Mouse (Mus musculus) cerebellum, adult 11 months (tissue): ENCODE measurements around the gene Ttc37.

Experiments used
- DNase-seq: peaks from one replicate; pipeline ENCODE4 v3.0.0; 2022

Ttc37 gene

DNA sequence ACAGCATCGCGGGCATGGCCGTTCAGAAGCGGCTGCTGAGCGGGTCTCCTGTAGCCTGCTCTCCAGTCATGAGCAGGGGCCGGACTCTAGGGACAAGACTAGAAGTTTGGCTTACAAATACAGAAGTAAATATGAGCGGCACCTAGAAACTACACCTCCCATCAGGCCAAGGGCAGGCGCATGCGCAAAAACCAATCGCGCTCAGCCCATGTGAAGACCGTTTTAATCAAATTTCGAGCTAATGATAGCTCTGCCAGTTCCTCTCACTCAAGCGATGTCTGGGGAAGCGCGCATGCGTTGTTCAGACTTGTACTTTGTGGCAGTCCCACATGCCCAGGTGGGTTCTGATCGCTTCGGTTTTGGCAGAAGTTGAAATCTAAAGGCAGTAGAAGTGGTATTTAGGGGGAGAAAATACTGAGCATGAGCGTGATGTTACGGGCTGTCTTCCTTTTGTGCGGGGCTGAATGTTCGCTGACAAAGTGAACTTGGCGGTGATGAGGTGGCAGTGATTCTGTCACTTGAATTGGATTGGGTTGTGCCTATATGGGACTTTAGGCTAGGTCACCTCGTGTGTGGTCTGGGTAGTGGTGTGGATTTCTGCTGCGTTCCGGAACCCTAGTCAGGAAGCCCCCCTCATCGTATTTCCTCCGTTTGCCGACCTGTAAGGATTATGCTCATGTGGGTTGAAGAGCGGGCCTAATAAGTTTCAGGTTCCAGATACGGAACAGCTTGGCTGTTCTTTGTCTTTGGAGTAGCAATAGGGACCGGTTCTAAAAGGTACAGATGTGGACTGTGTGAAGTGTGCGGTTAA, at the start of gene Ttc37, which contains the start of gene Arsk:
Ttc37 (plus strand) TSS at position 242 of the 811 bp plus-strand sequence.
Arsk (minus strand) TSS at position 168 of the 811 bp plus-strand sequence.
- DNase-seq, result peak; percentile 93

DNA sequence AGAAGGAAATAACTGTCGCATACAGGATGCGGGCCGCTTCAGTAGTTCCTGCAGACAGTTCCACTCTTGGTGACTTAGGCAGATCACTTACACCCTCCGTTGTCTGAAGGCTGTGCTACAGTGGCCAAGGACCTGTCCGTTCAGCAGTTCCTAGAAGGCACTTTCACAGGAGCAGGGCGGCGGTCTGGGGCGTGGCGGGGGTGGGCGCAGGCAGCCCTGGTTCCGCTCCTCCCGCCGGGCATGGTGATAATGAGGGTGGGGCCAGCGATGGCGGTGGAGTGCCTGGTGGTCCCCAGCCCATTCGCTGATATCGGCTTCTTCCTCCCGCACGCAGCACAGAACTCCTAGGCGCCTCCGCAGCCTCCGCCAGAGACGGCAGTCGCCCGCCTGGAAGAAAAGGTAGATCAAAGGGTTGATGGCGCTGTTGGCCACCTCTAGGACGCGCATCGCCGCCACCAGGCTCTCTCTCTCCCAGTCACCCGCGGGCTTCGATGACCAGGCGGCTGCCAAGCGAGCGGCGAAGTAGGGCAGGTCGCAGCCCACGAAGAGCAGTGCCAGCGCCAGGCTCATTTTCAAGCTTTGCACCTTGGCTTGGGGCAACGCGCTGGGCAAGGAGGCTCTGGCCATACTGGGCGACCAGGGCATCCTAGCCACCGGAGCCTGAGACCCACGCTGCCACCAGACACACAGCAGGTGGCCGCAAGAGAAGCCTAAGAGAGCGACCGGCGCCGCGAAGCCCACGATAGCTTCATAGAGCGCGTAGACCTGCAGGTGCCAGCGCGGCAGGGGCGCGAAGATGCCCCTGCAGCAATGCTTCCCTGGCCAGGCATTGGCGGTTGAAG, 42.9 kb upstream of the Ttc37 start:
- peak; percentile 68 for DNase-seq

GRCm38 (mm10) chr13:76056261-76056724, 42.2 kb upstream of the Ttc37 start:
- DNase-seq, result peak; percentile 86

GRCm38 (mm10) chr13:76056896-76057266, 41.7 kb upstream of the Ttc37 start, which contains the start of gene Gpr150:
Gpr150 (minus strand) TSS chr13:76056996.
- no peak for DNase-seq

DNA sequence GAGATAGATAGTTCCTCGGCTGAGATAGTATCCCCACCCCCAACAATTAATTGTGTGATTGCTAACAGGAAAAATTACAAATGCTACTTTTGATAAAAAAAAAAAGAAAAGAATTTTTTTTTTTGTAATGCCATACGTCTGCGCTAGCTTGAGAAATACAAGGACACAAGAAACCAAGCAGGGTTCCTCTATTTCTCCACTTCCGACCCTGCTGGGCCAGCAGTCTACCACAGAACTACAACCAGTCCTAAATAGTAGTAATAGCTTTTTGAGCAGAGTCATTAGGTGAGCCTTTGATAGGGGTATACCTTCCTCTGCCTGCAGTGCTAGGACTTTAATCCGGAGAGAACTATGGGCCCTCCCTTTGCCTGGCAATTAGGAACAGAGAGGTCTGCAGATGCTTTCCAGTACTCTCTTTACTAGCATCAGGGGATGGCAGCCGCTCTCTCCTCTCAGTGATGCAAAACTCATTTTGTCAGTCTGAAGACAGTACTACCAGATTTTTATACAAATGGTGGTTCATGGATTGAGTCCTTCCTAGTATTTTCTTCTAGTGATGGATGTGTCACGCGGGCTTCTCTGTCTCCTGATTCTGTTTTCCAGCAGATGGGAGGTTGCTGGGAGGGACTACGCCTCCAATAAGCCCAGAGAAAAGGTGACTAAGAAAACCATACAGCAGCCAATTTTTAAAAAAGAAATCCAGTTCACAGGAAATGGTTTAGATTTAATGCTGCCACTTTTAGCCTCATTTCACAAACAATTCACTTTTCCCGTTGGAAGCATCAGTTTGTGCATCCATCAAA, 41.1 kb upstream of the Ttc37 start:
- no peak for DNase-seq

DNA sequence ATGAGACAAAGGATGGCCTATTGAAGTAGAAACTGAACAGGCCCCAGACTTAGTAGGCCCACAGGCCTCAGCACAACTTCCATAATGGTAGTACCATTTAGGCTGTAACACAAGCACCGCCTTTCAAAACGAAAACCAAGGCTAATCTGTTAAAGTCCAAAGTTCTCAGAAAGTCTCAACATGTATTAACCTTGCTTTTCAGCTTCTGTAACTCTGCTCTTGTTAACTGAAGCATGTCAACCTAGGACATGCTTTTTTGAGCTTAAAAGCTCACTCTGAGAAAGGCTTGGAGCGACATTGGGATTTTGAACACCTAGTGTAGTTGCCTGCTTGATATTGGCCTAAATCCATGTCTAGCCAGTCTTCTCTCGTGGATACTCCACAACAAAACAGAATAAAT, 38.9 kb upstream of the Ttc37 start:
- no peak for DNase-seq

GRCm38 (mm10) chr13:76062126-76062525, 36.4 kb upstream of the Ttc37 start:
- no peak for DNase-seq

GRCm38 (mm10) chr13:76062569-76062968, 36.0 kb upstream of the Ttc37 start:
- no peak for DNase-seq

GRCm38 (mm10) chr13:76063548-76063947, 35.0 kb upstream of the Ttc37 start:
- DNase-seq, result no peak

DNA sequence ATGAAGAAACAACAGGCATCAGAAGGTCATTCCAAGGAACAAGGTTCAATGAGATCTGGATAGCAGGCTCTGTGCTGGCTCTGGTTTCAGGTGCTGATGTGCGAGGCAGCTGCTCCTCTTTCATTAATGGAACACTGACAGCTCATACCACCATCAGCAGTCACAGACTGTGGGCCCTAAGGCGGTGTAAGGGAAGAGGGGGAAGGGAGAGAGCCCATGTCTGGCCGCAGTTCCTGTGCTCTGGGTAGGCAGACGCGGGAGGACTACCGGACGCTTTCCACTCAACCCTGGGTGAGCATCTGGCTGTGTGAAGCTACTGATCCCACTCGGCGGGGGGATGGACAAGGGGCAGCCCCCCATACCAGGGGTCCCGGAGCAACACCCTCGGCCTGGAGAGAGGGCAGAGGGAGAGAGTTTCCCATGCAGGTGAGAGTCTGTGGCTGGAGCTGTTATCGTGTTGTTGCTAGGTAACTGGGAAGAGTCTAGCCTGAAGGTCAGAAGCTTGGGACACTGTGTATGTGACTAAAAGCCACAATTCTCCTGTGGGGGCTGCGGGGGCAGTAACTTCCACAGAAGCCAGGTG, 34.1 kb upstream of the Ttc37 start:
- no peak for DNase-seq

- no peak for DNase-seq
These were observed 24.2 kb upstream of the Ttc37 start for GRCm38 (mm10) chr13:76074323-76074722.

GRCm38 (mm10) chr13:76098116-76098492, 430 bp upstream of the Ttc37 start:
- no peak for DNase-seq

DNA sequence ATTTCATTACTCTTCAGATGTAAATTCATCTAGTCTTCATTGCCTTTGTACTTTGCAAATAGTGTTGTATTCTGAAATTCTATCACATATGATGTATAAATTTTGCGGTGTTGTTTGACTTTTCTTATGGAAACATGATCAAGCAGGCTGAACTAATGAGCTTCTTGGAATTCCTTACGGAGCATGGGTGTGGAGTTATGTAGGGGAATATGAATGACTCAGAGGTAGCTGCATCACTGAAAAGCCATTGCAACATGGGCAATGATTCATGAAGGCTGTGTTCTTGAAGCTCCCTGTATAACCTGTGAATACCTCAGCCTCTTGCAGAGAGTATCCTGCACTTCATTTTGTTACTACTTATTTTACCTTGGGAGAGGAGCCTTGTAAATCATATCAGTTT, 3.5 kb downstream of the Ttc37 start:
- no peak for DNase-seq

DNA sequence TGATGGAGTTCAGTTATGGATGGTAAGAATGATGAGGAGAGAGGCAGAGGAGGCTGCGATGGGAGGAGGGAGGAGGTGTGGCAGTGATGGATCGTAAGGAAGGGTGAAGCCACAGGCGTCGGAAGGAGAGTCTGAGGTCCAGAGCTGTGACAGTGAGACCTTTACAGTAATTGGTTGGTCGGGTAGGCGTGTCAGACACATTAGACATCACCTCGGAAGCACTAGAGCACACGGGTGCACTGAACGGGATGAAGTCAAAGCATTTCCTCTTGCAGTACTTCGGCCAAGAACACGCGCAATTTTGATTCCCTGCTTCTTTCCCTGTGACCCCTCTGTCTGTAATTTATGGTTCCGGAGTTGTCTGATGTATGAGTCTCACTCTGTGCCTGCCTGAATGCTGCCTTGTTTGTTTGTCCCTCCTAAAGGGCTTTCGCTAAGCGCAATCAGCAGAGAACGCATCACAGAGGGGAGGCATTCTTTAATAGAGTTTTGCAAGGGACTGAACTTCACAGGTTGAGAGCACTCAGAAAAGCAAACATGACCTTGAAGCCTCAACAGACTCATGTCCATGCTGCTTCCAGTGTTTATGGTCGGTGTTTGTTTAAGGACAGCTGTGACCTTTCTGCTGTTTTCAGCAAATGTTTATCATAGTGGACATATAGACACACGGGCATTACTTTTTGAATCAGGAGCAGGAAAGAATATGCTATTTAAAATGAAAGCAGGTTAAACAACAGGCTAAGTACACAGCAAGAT, 10.7 kb downstream of the Ttc37 start:
- no peak for DNase-seq

DNA sequence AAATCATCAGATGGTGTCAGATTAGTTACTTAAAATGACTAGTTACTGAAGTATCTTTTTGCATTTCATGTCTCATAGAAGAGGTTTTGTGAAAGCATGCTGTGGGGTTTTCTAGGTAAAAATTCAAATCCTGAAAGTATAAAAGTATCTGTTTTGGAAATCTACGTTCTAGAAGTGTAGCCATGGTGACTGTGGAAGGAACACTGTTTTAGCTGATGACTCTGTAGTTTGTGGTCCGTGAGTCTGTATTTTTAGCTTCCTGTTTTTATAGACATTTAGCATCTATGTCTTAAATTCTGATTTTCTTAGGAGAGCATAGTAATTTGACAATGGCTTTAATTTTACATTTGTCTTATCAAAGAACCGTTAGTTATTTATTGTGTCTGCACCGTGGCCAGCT, 30.3 kb downstream of the Ttc37 start:
- no peak for DNase-seq

GRCm38 (mm10) chr13:76132415-76132814, 33.9 kb downstream of the Ttc37 start:
- DNase-seq, result no peak

- DNase-seq, result no peak
These were observed 40.3 kb downstream of the Ttc37 start for GRCm38 (mm10) chr13:76138862-76139261.

DNA sequence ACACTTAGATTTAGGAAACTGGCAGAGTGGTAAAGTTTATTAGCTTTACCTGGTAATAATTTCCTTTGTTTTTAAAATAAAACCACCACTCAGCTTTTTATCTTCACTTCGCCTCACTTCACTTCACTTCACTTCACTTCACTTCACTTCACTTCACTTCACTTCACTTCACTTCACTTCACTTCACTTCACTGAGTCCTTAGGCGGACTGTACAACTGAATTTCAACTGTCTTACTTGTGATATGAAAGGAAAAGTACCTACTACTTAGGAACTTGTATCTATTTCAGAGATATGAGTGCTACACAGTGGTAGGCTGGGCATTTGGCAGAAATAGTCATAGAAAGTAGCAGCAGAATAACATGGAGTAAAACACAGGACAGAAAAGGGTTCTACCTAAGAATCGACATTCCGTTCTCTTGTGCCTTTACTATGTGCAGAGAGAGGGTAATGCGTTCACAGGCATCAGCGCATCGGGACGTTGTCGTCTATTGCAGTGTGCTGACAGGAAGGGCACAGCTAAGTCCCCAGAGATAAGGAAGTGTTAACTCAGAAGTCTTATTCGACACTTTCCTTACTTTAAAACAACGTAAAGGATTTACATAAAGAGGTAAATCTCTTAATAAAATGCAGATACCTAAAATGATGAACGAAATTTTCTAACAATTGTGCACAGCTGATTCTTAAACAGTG, 42.7 kb downstream of the Ttc37 start:
- no peak for DNase-seq

DNA sequence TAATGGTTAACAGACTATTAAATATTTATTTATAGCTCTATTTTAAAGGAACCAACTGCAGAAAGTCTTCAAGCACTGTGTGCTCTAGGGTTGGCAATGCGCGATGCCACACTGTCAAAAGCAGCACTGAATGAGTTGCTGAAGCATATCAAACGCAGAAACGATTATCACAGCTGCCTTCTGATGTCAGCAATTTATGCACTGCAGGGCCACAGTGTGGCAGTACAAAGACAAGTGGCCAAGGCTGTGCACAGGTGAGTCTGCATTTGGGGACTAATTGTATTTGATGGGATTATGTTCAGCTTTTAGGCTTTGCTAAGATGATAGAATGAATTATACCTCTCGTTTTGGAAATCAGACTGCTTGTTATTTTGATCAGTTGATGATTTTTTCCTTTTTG, 51.9 kb downstream of the Ttc37 start:
- no peak for DNase-seq

DNA sequence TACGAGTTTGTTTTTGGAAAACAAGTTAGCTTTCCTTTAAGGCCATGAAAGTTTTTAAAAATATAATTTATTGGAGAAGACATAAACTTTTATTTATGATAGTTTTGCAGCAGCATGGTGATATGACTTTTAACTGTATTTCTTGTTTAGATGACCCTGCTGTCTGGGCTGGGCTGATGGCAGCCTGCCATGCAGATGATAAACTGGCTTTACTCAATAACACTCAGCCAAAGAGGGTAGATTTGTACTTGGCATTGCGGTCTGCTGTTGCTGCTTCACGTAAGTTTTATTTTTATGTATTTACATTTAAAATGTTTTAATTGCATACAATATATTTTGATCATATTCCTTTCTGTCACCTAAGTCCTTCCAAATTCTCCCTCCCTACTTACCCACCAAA, 58.6 kb downstream of the Ttc37 start:
- DNase-seq, result no peak

GRCm38 (mm10) chr13:76157508-76157907, 59.0 kb downstream of the Ttc37 start:
- no peak for DNase-seq
